Mouse (Mus musculus) embryonic facial prominence, embryonic 11.5 days (tissue): ENCODE measurements at regions not wholly inside any gene's neighbourhood (a gene's known extent, or its start where the extent isn't known, plus 50 kb on each side); places are given as distances from the start of the nearest gene placed in this dataset.

ENCODE experiments used
- ATAC-seq: fragments of 200-750 bp; cut with Nextera tagmentation; replicated peaks from 2 replicates; pipeline ENCODE4 v1.8.0; 2017; ENCODE audit warnings: low read depth; ENCODE audit not compliant: insufficient number of reproducible peaks, low FRiP score, low TSS enrichment
- DNase-seq: peaks from one replicate; pipeline ENCODE4 v3.0.0-alpha.2; 2015; ENCODE audit warnings: low spot score
- H3K27ac ChIP-seq: fragments of 300-500 bp; sonication (generic); replicated peaks from 2 replicates; pipeline ENCODE4 v1.5.1; 2014; ENCODE audit warnings: mild to moderate bottlenecking, low read depth, low read length, control low read depth
- H3K27me3 ChIP-seq: fragments of 300-500 bp; sonication (generic); 2 replicates; pipeline ENCODE4 v1.6.1; 2014; ENCODE audit warnings: mild to moderate bottlenecking, low read length, moderate library complexity, mixed read lengths; ENCODE audit not compliant: control insufficient read depth, insufficient read depth
- H3K36me3 ChIP-seq: fragments of 300-500 bp; sonication (generic); replicated peaks from 2 replicates; pipeline ENCODE4 v1.6.1; 2014; ENCODE audit warnings: low read depth, mild to moderate bottlenecking, low read length, moderate library complexity, mixed read lengths; ENCODE audit not compliant: control insufficient read depth, insufficient read depth
- H3K4me1 ChIP-seq: fragments of 300-500 bp; sonication (generic); 2 replicates; pipeline ENCODE4 v1.6.1; 2014; ENCODE audit warnings: low read length, mixed read lengths; ENCODE audit not compliant: control insufficient read depth, insufficient read depth
- H3K4me2 ChIP-seq: fragments of 300-500 bp; sonication (generic); 2 replicates; pipeline ENCODE4 v1.6.1; 2014; ENCODE audit warnings: low read depth, mild to moderate bottlenecking, control low read depth, low read length, moderate library complexity
- H3K4me3 ChIP-seq: fragments of 300-500 bp; sonication (generic); 2 replicates; pipeline ENCODE4 v1.5.1; 2014; ENCODE audit warnings: low read depth, low read length, control low read depth
- H3K9ac ChIP-seq: fragments of 300-500 bp; sonication (generic); replicated peaks from 2 replicates; pipeline ENCODE4 v1.6.1; 2014; ENCODE audit warnings: mild to moderate bottlenecking, control low read depth, low read length
- H3K9me3 ChIP-seq: fragments of 300-500 bp; sonication (generic); replicated peaks from 2 replicates; pipeline ENCODE4 v1.6.1; 2016; ENCODE audit warnings: mild to moderate bottlenecking, low read length, inconsistent platforms, mixed read lengths; ENCODE audit not compliant: control insufficient read depth
- WGBS: fragments of 180-500 bp; shearing (Covaris S2); extraction: QIAGEN DNeasy Blood & Tissue Kit; methylation state at CpG from one replicate; pipeline ENCODE4 v1.1.7; 2014; 5-methylcytosine and 5-hydroxymethylcytosine counted together

DNA sequence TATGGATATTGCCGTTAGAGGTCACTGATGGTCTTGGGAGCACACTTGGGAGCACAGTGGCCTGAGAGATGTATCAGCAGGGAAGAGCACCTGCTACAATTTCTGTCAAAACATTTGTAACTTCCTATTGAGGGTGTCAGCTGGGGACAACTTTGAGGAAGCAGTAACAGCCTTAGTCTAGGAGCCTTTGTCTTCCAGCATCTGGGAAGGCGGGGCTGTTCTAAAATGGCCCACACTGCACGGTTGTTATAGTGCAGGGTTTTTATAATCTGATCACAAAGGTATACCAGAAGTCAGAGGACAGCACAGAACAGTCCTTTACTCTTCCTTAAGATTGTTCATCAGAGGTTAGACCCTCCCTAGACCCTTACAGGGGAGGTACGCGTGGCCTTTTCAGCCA is 152.3 kb downstream of the Hibadh start:
- Histone ChIP-seq H3K4me2 (no peak overlapping the region), H3K27ac (no peak overlapping the region), H3K4me1 (no peaks in the 10 kb centered on the region), H3K27me3 (no peaks in the 10 kb centered on the region), H3K9ac (no peak overlapping the region), H3K9me3 (no peaks in the 10 kb centered on the region), H3K36me3 (no peaks in the 10 kb centered on the region), H3K4me3 (no peak overlapping the region)
- ATAC-seq (no peak), DNase-seq (no peak)
- WGBS = 94% methylated on average over 5 of the region's 5 CpGs

DNA sequence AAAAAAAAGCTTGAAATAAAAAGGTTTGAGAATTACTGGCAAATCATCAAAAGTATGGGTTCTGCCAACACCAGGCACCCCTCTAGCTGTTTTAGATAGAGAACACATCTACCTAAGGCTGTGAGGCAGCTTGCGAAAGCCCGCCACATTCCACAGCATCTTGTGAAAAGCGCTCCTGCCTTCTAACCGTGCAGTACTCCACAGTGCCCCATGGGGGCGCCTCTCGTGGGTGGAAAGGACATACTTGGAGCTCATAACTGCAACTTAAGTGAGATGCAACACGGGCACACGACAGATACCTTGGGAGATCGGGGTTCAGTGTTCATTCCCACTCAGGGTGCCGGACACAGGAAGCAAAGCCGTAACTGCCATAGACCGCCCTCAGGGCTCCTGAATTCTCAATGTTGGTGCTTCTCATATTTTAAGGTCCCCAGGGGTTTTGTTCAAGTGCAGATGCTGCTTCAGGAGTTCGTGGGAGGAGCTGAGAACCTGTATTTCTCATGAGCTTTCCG is 149.9 kb downstream of the Hibadh start:
- ATAC-seq = no peak
- Histone ChIP-seq H3K9ac (no peak overlapping the region), H3K27ac (no peak overlapping the region)

DNA sequence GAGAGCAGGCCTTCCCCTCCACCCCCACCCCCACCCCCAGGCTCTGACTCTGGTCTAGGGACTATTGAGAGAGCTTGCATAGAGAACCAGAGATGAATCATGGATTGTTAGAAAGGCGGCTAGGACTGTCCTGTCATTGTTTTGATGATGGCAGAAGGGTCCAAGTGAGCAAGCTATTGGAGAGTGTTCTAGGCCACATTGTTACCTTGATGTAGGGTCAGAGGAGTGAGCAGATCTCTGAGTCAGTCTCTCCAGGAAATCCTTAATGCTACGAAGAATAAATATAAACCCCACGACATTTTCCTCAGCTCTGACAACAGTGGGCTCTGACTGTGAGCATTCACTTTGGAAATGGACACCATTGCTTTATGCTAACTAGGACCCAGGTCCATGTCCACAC is 144.9 kb downstream of the Hibadh start:
- no peaks in the 10 kb centered on the region for H3K9me3 ChIP-seq
- ATAC-seq (no peak), DNase-seq (no peak)
- H3K27ac ChIP-seq = no peak overlapping the region
- no peaks in the 10 kb centered on the region for H3K36me3 ChIP-seq
- WGBS = 77% methylated on average over 3 of the region's 3 CpGs
- no peak overlapping the region for H3K4me2 ChIP-seq
- H3K27me3 ChIP-seq = no peaks in the 10 kb centered on the region
- H3K4me3 ChIP-seq = no peak overlapping the region
- no peak overlapping the region for H3K9ac ChIP-seq
- H3K4me1 ChIP-seq = no peaks in the 10 kb centered on the region

More for the DNA sequence above, 149.9 kb downstream of the Hibadh start:
- no peaks in the 10 kb centered on the region for H3K27me3 ChIP-seq
- WGBS = 79% methylated on average over 14 of the region's 14 CpGs
- no peaks in the 10 kb centered on the region for H3K36me3 ChIP-seq
- H3K9me3 ChIP-seq = no peaks in the 10 kb centered on the region
- no peak for DNase-seq
- no peaks in the 10 kb centered on the region for H3K4me1 ChIP-seq
- no peak overlapping the region for H3K4me2 ChIP-seq
- H3K4me3 ChIP-seq = no peak overlapping the region

DNA sequence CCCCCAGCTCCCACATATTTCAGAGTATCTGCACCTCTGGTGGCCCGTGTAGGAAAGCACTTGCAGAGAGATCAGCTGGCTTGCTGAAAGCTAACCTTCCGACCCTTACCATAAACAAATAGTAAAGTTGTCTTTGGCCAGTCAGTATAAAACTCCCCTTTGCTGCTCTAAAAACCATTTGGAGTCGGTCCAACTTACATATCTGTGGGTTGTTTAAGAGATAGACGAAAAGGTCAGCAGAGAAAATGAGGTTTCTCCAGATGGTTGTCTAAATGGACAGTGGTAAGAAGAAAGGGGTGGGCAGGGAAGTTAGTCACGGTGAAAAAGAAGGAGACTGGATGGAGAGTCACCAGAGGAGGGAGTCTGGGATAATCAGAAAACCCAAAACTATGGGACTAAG is 144.3 kb downstream of the Hibadh start:
- no peak for ATAC-seq
- no peak overlapping the region for H3K9ac ChIP-seq
- H3K4me2 ChIP-seq = no peak overlapping the region
- no peaks in the 10 kb centered on the region for H3K4me1 ChIP-seq
- no peak for DNase-seq
- H3K27me3 ChIP-seq = no peaks in the 10 kb centered on the region
- H3K9me3 ChIP-seq = no peaks in the 10 kb centered on the region
- 68% methylated on average over 5 of the region's 5 CpGs for WGBS
- no peak overlapping the region for H3K27ac ChIP-seq
- no peak overlapping the region for H3K4me3 ChIP-seq
- H3K36me3 ChIP-seq = no peaks in the 10 kb centered on the region
